Mouse (Mus musculus) lung, postnatal 0 days (tissue): Measurements from ENCODE around the gene Col4a1. TPM values are rescaled to one million over a fixed set of nuclear protein-coding genes. Genes with fewer than 3 reads are reported as not detected.

Experiments used
- ATAC-seq: fragments of 200-750 bp; cut with Nextera tagmentation; 2 replicates; pipeline ENCODE4 v1.8.0; 2017; ENCODE audit warnings: moderate library complexity
- DNase-seq: peaks from one replicate; pipeline ENCODE4 v3.0.0-alpha.2; 2016; ENCODE audit warnings: low spot score
- H3K27ac ChIP-seq: fragments of 300-500 bp; sonication (generic); 2 replicates; pipeline ENCODE4 v1.5.1; 2014; ENCODE audit warnings: antibody characterized with exemption, mild to moderate bottlenecking, low read length, mixed read lengths
- H3K27me3 ChIP-seq: fragments of 300-500 bp; sonication (generic); replicated peaks from 2 replicates; pipeline ENCODE4 v1.6.1; 2014; ENCODE audit warnings: low read length, mixed read lengths; ENCODE audit not compliant: insufficient read depth
- H3K36me3 ChIP-seq: fragments of 300-500 bp; sonication (generic); 2 replicates; pipeline ENCODE4 v1.6.1; 2014; ENCODE audit warnings: low read length, mixed read lengths; ENCODE audit not compliant: insufficient read depth
- H3K4me1 ChIP-seq: fragments of 300-500 bp; sonication (generic); 2 replicates; pipeline ENCODE4 v1.6.1; 2014; ENCODE audit warnings: antibody characterized with exemption, low read depth, low read length, mixed read lengths; ENCODE audit not compliant: insufficient read depth
- H3K4me2 ChIP-seq: fragments of 300-500 bp; sonication (generic); replicated peaks from 2 replicates; pipeline ENCODE4 v1.6.1; 2014; ENCODE audit warnings: low read depth, mild to moderate bottlenecking, low read length, moderate library complexity, mixed read lengths
- H3K4me3 ChIP-seq: fragments of 300-500 bp; sonication (generic); 2 replicates; pipeline ENCODE4 v1.5.1; 2014; ENCODE audit warnings: low read depth, low read length
- H3K9ac ChIP-seq: fragments of 300-500 bp; sonication (generic); replicated peaks from 2 replicates; pipeline ENCODE4 v1.6.1; 2014; ENCODE audit warnings: low read depth, mild to moderate bottlenecking
- H3K9me3 ChIP-seq: fragments of 300-500 bp; sonication (generic); 2 replicates; pipeline ENCODE4 v1.6.1; 2016; ENCODE audit warnings: low read length, mixed read lengths
- CTCF ChIP-seq: IDR thresholded peaks from 2 replicates; pipeline ENCODE4 v1.5.1; 2016; ENCODE audit warnings: antibody characterized with exemption, mild to moderate bottlenecking
- EP300 ChIP-seq: IDR thresholded peaks from 2 replicates; pipeline ENCODE4 v1.6.1; 2016; ENCODE audit warnings: antibody characterized with exemption, mild to moderate bottlenecking, control low read depth
- WGBS: fragments of 180-500 bp; shearing (Covaris S2); extraction: QIAGEN DNeasy Blood & Tissue Kit; methylation state at CpG from one replicate; pipeline ENCODE4 v1.1.7; 2014; 5-methylcytosine and 5-hydroxymethylcytosine counted together
- polyA plus RNA-seq: library from polyadenylated mRNA; unstranded; fragments of >200 nt; fragmentation: Nextera tagmentation; extraction: Ambion mirVana; gene quantifications from 2 replicates; pipeline ENCODE4 v1.2.1, GENCODE M21; 2015

The Col4a1 gene
- polyA plus RNA-seq, 1 experiment from 2014 or later = 376 TPM

DNA sequence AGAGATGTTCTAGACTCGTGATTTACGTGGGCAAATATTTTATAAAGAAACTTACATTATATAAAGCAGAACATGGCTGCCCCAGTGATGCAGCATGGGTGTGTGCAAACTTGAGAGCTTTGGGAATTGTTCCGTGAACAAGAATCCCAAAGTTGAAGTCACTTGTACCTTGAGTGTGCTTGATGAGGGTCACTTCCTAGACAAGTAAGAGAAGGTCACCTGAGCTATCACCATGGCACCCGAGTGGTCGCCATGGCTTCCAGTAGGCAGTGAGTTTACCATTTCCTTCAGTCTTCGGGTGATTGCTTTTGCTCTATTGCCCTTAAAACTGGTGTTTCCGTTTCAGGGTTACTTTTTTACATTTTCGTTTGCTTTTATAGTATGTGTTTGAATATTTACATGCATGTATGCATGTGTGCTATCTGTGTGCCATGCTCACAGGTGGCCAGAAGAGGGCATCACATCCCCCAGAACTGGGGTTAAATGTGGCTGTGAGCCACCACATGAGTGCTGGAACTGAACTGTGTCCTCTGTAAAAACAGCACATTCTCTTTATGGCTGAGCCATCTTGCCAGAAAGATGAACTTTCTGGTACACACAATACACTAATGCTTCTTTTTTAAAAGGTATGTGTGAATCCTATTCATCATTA is 42.3 kb upstream of the Col4a1 start:
- peak; percentile 79 for DNase-seq
- Histone ChIP-seq H3K27ac (no peak overlapping the region), H3K9me3 (no peaks in the 10 kb centered on the region), H3K27me3 (no peaks in the 10 kb centered on the region), H3K36me3 (0 out of 2 replicates have a peak, but pooled peaks cover 3% of the 10 kb centered on the region), H3K4me2 (no peak overlapping the region), H3K4me3 (no peak overlapping the region), H3K9ac (no peak overlapping the region), H3K4me1 (peaks cover 30% of the 10 kb centered on the region; the same call in 1 of the 2 replicates)
- 61% methylated on average over 8 of the region's 8 CpGs for WGBS
- TF ChIP-seq EP300 = peak; percentile 88
- TF ChIP-seq CTCF = peak; percentile 73
- ATAC-seq = peak; percentile 50

DNA sequence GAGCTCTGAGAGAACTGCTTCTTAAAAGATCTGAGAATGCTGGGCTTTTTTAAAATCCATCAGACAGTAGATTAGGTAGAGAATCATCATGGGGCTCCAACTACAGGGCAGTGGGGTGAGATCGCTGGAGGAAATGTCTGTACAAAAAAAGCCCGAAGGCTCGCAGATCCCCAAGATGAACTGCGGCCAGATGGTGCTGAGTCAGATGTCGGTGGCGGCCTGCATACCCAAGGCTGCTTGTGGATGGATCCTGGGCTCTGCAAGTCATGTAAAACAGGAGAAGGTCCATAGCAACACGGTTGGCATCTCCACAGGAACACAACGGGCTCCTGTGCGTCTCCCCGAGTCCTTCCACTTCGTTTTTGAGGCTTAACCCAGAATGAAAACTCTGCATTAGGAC is 39.9 kb upstream of the Col4a1 start:
- H3K9ac ChIP-seq = no peak overlapping the region
- no peak overlapping the region for H3K4me2 ChIP-seq
- H3K27me3 ChIP-seq = no peaks in the 10 kb centered on the region
- no peak for DNase-seq
- no peak for ATAC-seq
- peak overlapping the region; percentile 71 for H3K27ac ChIP-seq
- peaks cover 44% of the 10 kb centered on the region; the same call in 1 of the 2 replicates for H3K4me1 ChIP-seq
- H3K36me3 ChIP-seq = 0 out of 2 replicates have a peak, but pooled peaks cover 3% of the 10 kb centered on the region
- no peaks in the 10 kb centered on the region for H3K9me3 ChIP-seq
- TF ChIP-seq CTCF (no peak), EP300 (no peak)
- no peak overlapping the region for H3K4me3 ChIP-seq
- WGBS = 69% methylated on average over 11 of the region's 11 CpGs

DNA sequence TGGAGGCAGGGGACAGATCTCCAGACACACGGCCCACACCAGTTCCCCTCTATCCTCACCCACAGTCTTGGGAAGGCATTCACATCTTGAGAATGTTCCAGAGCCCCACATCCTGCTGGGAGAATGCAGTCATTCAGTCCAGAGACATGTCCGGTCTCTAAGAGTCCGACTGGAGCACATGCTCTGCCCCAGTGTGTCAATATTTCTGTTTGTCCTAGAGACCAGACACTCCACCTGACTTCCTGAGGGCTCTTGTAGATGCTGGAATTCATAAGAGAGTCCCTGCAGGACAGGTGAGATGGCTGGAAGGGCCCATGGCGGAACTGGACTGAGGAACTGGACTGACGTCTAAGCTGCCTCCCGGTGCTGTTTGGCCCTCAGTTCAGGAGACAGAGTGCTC is 38.7 kb upstream of the Col4a1 start:
- 58% methylated on average over 6 of the region's 6 CpGs for WGBS
- TF ChIP-seq EP300 (peak; percentile 100), CTCF (no peak)
- H3K36me3 ChIP-seq = 0 out of 2 replicates have a peak, but pooled peaks cover 3% of the 10 kb centered on the region
- ATAC-seq (peak; percentile 91), DNase-seq (peak; percentile 80)
- H3K27ac ChIP-seq = peak overlapping the region; percentile 76
- H3K9ac ChIP-seq = no peak overlapping the region
- H3K4me2 ChIP-seq = no peak overlapping the region
- H3K27me3 ChIP-seq = no peaks in the 10 kb centered on the region
- peaks cover 48% of the 10 kb centered on the region; the same call in 1 of the 2 replicates for H3K4me1 ChIP-seq
- H3K4me3 ChIP-seq = no peak overlapping the region
- no peaks in the 10 kb centered on the region for H3K9me3 ChIP-seq

DNA sequence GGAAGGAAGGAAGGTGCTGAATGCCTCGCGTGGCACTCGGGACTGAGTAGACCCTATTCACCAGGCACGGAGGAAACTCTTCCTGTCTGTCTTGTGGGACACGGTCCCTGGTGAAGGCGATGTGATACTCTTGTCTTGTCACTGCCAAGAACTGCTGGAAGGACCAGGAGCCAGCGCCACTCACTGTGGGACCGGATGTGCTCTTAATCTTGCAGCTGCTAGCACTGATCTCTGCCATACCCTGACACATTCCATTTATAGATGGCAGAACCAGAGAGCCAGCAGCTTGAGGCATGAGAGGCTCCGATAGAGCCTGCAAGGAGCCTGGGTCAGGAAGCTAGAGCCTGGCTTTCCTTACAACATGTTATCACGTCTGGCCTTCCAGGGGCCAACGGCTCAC is 36.0 kb upstream of the Col4a1 start:
- TF ChIP-seq EP300 = no peak
- TF ChIP-seq CTCF = no peak

DNA sequence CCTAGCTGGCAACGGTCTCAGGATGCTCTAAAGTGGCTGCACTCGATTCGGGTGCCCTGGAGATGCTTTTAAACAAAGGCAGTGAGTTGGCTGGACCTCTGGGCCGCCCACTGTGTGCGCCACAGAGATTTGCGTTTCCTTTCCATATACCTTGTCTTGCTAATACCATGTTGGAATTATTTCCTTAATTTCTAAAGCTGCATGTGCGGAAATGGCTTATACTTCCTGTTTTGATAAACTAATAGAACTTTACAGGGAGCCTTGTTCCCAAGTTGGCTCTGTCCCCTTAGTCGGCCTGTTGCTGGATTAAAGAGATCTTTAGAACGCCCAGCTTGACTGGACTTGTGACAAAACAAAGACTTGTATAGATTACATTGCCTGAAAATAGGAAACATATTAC is 35.1 kb upstream of the Col4a1 start:
- Histone ChIP-seq H3K9me3 (no peaks in the 10 kb centered on the region), H3K4me2 (no peak overlapping the region), H3K4me1 (peaks cover 45% of the 10 kb centered on the region; the same call in 1 of the 2 replicates), H3K27me3 (no peaks in the 10 kb centered on the region), H3K36me3 (no peaks in the 10 kb centered on the region), H3K9ac (no peak overlapping the region), H3K4me3 (no peak overlapping the region), H3K27ac (peak overlapping the region; percentile 38; the same call in 1 of the 2 replicates)
- DNase-seq (peak; percentile 68), ATAC-seq (no peak)
- TF ChIP-seq EP300 (peak; percentile 71), CTCF (no peak)
- WGBS = 51% methylated on average over 9 of the region's 9 CpGs

More for the DNA sequence above, 36.0 kb upstream of the Col4a1 start:
- peaks cover 48% of the 10 kb centered on the region; the same call in 1 of the 2 replicates for H3K4me1 ChIP-seq
- DNase-seq (peak; percentile 52), ATAC-seq (no peak)
- peak overlapping the region; percentile 68 for H3K27ac ChIP-seq
- no peaks in the 10 kb centered on the region for H3K27me3 ChIP-seq
- no peaks in the 10 kb centered on the region for H3K36me3 ChIP-seq
- 0 out of 2 replicates have a peak overlapping the region, but pooled peaks have one; percentile 8 for H3K4me2 ChIP-seq
- H3K9me3 ChIP-seq = no peaks in the 10 kb centered on the region
- WGBS = 40% methylated on average over 11 of the region's 11 CpGs
- no peak overlapping the region for H3K4me3 ChIP-seq
- H3K9ac ChIP-seq = no peak overlapping the region

DNA sequence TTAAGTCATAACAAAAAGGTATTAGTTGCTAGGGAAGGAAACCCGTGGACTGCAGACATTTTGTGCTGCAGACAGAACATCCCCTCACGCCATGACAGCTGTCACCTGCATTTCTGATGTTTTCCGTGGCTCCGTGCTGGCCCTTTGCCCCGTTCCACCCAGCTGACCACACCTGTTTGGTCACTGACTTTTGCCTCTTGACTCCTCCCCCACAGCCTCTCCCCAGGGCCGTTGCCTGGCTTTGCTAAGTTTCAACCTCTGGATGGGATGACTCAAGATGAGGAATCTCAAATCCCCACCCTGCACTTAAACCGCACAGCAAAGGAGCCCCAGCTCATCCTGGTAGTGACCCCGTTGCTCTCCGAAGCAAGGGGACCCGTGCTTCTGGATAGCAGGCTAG is 33.6 kb upstream of the Col4a1 start:
- H3K4me1 ChIP-seq = peaks cover 41% of the 10 kb centered on the region; the same call in 1 of the 2 replicates
- 63% methylated on average over 10 of the region's 10 CpGs for WGBS
- ATAC-seq = peak; percentile 46

More for the DNA sequence above, 33.6 kb upstream of the Col4a1 start:
- Histone ChIP-seq H3K4me3 (no peak overlapping the region), H3K9me3 (no peaks in the 10 kb centered on the region), H3K4me2 (no peak overlapping the region), H3K9ac (no peak overlapping the region), H3K27ac (peak overlapping the region; percentile 39; the same call in 1 of the 2 replicates), H3K27me3 (no peaks in the 10 kb centered on the region), H3K36me3 (no peaks in the 10 kb centered on the region)
- DNase-seq = peak; percentile 57
- TF ChIP-seq EP300 (peak; percentile 75), CTCF (no peak)
